Mouse (Mus musculus): ENCODE results near the gene Msh2. TPM values are rescaled to one million over a fixed set of nuclear protein-coding genes. Genes with fewer than 3 reads are reported as not detected.

The Msh2 gene
- polyA plus RNA-seq (2014; fragmentation: Nextera tagmentation; extraction: Ambion mirVana): 52.3 and 69.1 TPM in 2 replicates

GRCm38 (mm10) chr17:87671890-87672660 is at the start of gene Msh2:
Gene Msh2, plus strand, starts transcription at chr17:87672330.
- under 1% methylated on average over 44 of the region's 44 CpGs for WGBS
- ATAC-seq (ENCODE audit: low FRiP score, low TSS enrichment): peak; percentile 99
- Histone ChIP-seq H3K27me3 (ENCODE audit: control insufficient read depth, insufficient read depth, low read length) (no peaks in the 10 kb centered on the region), H3K4me2 (replicated peaks; ENCODE audit: low read depth, low read length) (peak within 1 kb of the TSS; percentile 84), H3K27ac (ENCODE audit: low read depth, low read length) (peak within 1 kb of the TSS; percentile 87), H3K4me1 (ENCODE audit: control insufficient read depth, insufficient read depth, low read length) (peaks cover 14% of the 10 kb centered on the region), H3K9ac (ENCODE audit: low read depth, low read length) (peak within 1 kb of the TSS; percentile 84), H3K4me3 (ENCODE audit: low read length) (peak within 1 kb of the TSS; percentile 91), H3K9me3 (ENCODE audit: control insufficient read depth, low read length) (no peaks in the 10 kb centered on the region), H3K36me3 (ENCODE audit: control insufficient read depth, insufficient read depth, low read length) (no peaks in the 10 kb centered on the region)

- Histone ChIP-seq H3K27me3 (ENCODE audit: control insufficient read depth, insufficient read depth, low read length) (no peaks in the 10 kb centered on the region), H3K36me3 (ENCODE audit: control insufficient read depth, insufficient read depth, low read length) (no peaks in the 10 kb centered on the region), H3K4me3 (ENCODE audit: low read length) (no peak overlapping the region), H3K4me1 (ENCODE audit: control insufficient read depth, insufficient read depth, low read length) (no peaks in the 10 kb centered on the region), H3K4me2 (replicated peaks; ENCODE audit: low read depth, low read length) (no peak overlapping the region), H3K9ac (ENCODE audit: low read depth, low read length) (no peak overlapping the region), H3K9me3 (ENCODE audit: control insufficient read depth, low read length) (no peaks in the 10 kb centered on the region), H3K27ac (ENCODE audit: low read depth, low read length) (no peak overlapping the region)
- no peak for ATAC-seq (ENCODE audit: low FRiP score, low TSS enrichment)
- WGBS: 33% methylated on average over 3 of the region's 3 CpGs
Observed at GRCm38 (mm10) chr17:87625510-87626086, 46.5 kb upstream of the Msh2 start.

GRCm38 (mm10) chr17:87628144-87628543 is 44.0 kb upstream of the Msh2 start:
- ATAC-seq (ENCODE audit: low FRiP score, low TSS enrichment): no peak
- 78% methylated on average over 5 of the region's 5 CpGs for WGBS
- no peak overlapping the region for H3K27ac ChIP-seq (ENCODE audit: low read depth, low read length)

GRCm38 (mm10) chr17:87628706-87629105 is 43.4 kb upstream of the Msh2 start:
- H3K27ac ChIP-seq (ENCODE audit: low read depth, low read length): no peak overlapping the region
- H3K9ac ChIP-seq (ENCODE audit: low read depth, low read length): no peak overlapping the region
- no peak overlapping the region for H3K4me3 ChIP-seq (ENCODE audit: low read length)
- no peaks in the 10 kb centered on the region for H3K4me1 ChIP-seq (ENCODE audit: control insufficient read depth, insufficient read depth, low read length)
- ATAC-seq (ENCODE audit: low FRiP score, low TSS enrichment): no peak
- no peaks in the 10 kb centered on the region for H3K36me3 ChIP-seq (ENCODE audit: control insufficient read depth, insufficient read depth, low read length)
- H3K4me2 ChIP-seq (replicated peaks; ENCODE audit: low read depth, low read length): no peak overlapping the region
- H3K27me3 ChIP-seq (ENCODE audit: control insufficient read depth, insufficient read depth, low read length): no peaks in the 10 kb centered on the region
- 76% methylated on average over 7 of the region's 7 CpGs for WGBS
- H3K9me3 ChIP-seq (ENCODE audit: control insufficient read depth, low read length): no peaks in the 10 kb centered on the region

More at GRCm38 (mm10) chr17:87628144-87628543, 44.0 kb upstream of the Msh2 start:
- H3K4me2 ChIP-seq (replicated peaks; ENCODE audit: low read depth, low read length): no peak overlapping the region
- H3K9me3 ChIP-seq (ENCODE audit: control insufficient read depth, low read length): no peaks in the 10 kb centered on the region
- H3K9ac ChIP-seq (ENCODE audit: low read depth, low read length): no peak overlapping the region
- H3K36me3 ChIP-seq (ENCODE audit: control insufficient read depth, insufficient read depth, low read length): no peaks in the 10 kb centered on the region
- H3K4me1 ChIP-seq (ENCODE audit: control insufficient read depth, insufficient read depth, low read length): no peaks in the 10 kb centered on the region
- no peak overlapping the region for H3K4me3 ChIP-seq (ENCODE audit: low read length)
- no peaks in the 10 kb centered on the region for H3K27me3 ChIP-seq (ENCODE audit: control insufficient read depth, insufficient read depth, low read length)

GRCm38 (mm10) chr17:87637056-87637389 is 35.1 kb upstream of the Msh2 start:
- WGBS: under 1% methylated on average over 22 of the region's 22 CpGs
- ATAC-seq (ENCODE audit: low FRiP score, low TSS enrichment): no peak; the same call in 1 of the 2 replicates
- Histone ChIP-seq H3K4me2 (replicated peaks; ENCODE audit: low read depth, low read length) (peak overlapping the region; percentile 82), H3K27ac (ENCODE audit: low read depth, low read length) (peak overlapping the region; percentile 69), H3K9me3 (ENCODE audit: control insufficient read depth, low read length) (no peaks in the 10 kb centered on the region), H3K4me1 (ENCODE audit: control insufficient read depth, insufficient read depth, low read length) (no peaks in the 10 kb centered on the region), H3K9ac (ENCODE audit: low read depth, low read length) (peak overlapping the region; percentile 70), H3K4me3 (ENCODE audit: low read length) (peak overlapping the region; percentile 64), H3K36me3 (ENCODE audit: control insufficient read depth, insufficient read depth, low read length) (no peaks in the 10 kb centered on the region), H3K27me3 (ENCODE audit: control insufficient read depth, insufficient read depth, low read length) (peaks cover 28% of the 10 kb centered on the region)

- no peaks in the 10 kb centered on the region for H3K9me3 ChIP-seq (ENCODE audit: control insufficient read depth, low read length)
- H3K4me3 ChIP-seq (ENCODE audit: low read length): no peak overlapping the region
- H3K4me1 ChIP-seq (ENCODE audit: control insufficient read depth, insufficient read depth, low read length): no peaks in the 10 kb centered on the region
- H3K27me3 ChIP-seq (ENCODE audit: control insufficient read depth, insufficient read depth, low read length): peaks cover 28% of the 10 kb centered on the region
- no peak for ATAC-seq (ENCODE audit: low FRiP score, low TSS enrichment)
- no peak overlapping the region for H3K9ac ChIP-seq (ENCODE audit: low read depth, low read length)
- no peak overlapping the region for H3K27ac ChIP-seq (ENCODE audit: low read depth, low read length)
- H3K36me3 ChIP-seq (ENCODE audit: control insufficient read depth, insufficient read depth, low read length): no peaks in the 10 kb centered on the region
- no peak overlapping the region for H3K4me2 ChIP-seq (replicated peaks; ENCODE audit: low read depth, low read length)
- WGBS: 72% methylated on average over 5 of the region's 5 CpGs
Observed at GRCm38 (mm10) chr17:87639242-87639641, 32.9 kb upstream of the Msh2 start.

- H3K4me3 ChIP-seq (ENCODE audit: low read length): no peak overlapping the region
- H3K27me3 ChIP-seq (ENCODE audit: control insufficient read depth, insufficient read depth, low read length): peaks cover 24% of the 10 kb centered on the region
- H3K36me3 ChIP-seq (ENCODE audit: control insufficient read depth, insufficient read depth, low read length): no peaks in the 10 kb centered on the region
- no peaks in the 10 kb centered on the region for H3K4me1 ChIP-seq (ENCODE audit: control insufficient read depth, insufficient read depth, low read length)
- no peak overlapping the region for H3K9ac ChIP-seq (ENCODE audit: low read depth, low read length)
- no peak overlapping the region for H3K27ac ChIP-seq (ENCODE audit: low read depth, low read length)
- no peaks in the 10 kb centered on the region for H3K9me3 ChIP-seq (ENCODE audit: control insufficient read depth, low read length)
- ATAC-seq (ENCODE audit: low FRiP score, low TSS enrichment): no peak
- 94% methylated on average over 27 of the region's 27 CpGs for WGBS
- no peak overlapping the region for H3K4me2 ChIP-seq (replicated peaks; ENCODE audit: low read depth, low read length)
Observed at GRCm38 (mm10) chr17:87640272-87640671, 31.9 kb upstream of the Msh2 start.

GRCm38 (mm10) chr17:87641006-87641405 is 31.1 kb upstream of the Msh2 start:
- H3K4me1 ChIP-seq (ENCODE audit: control insufficient read depth, insufficient read depth, low read length): no peaks in the 10 kb centered on the region
- no peaks in the 10 kb centered on the region for H3K9me3 ChIP-seq (ENCODE audit: control insufficient read depth, low read length)
- peaks cover 18% of the 10 kb centered on the region for H3K27me3 ChIP-seq (ENCODE audit: control insufficient read depth, insufficient read depth, low read length)
- no peaks in the 10 kb centered on the region for H3K36me3 ChIP-seq (ENCODE audit: control insufficient read depth, insufficient read depth, low read length)
- H3K4me3 ChIP-seq (ENCODE audit: low read length): no peak overlapping the region
- ATAC-seq (ENCODE audit: low FRiP score, low TSS enrichment): no peak
- no peak overlapping the region for H3K9ac ChIP-seq (ENCODE audit: low read depth, low read length)
- no peak overlapping the region for H3K4me2 ChIP-seq (replicated peaks; ENCODE audit: low read depth, low read length)
- 76% methylated on average over 12 of the region's 12 CpGs for WGBS
- H3K27ac ChIP-seq (ENCODE audit: low read depth, low read length): no peak overlapping the region

GRCm38 (mm10) chr17:87642744-87643143 is 29.4 kb upstream of the Msh2 start:
- no peak for ATAC-seq (ENCODE audit: low FRiP score, low TSS enrichment)
- H3K4me1 ChIP-seq (ENCODE audit: control insufficient read depth, insufficient read depth, low read length): no peaks in the 10 kb centered on the region

More at GRCm38 (mm10) chr17:87642744-87643143, 29.4 kb upstream of the Msh2 start:
- H3K36me3 ChIP-seq (ENCODE audit: control insufficient read depth, insufficient read depth, low read length): no peaks in the 10 kb centered on the region
- H3K27me3 ChIP-seq (ENCODE audit: control insufficient read depth, insufficient read depth, low read length): peaks cover 4% of the 10 kb centered on the region; the same call in 1 of the 2 replicates
- H3K4me3 ChIP-seq (ENCODE audit: low read length): no peak overlapping the region
- H3K27ac ChIP-seq (ENCODE audit: low read depth, low read length): no peak overlapping the region
- H3K9ac ChIP-seq (ENCODE audit: low read depth, low read length): no peak overlapping the region
- no peak overlapping the region for H3K4me2 ChIP-seq (replicated peaks; ENCODE audit: low read depth, low read length)
- H3K9me3 ChIP-seq (ENCODE audit: control insufficient read depth, low read length): no peaks in the 10 kb centered on the region
- 60% methylated on average over 8 of the region's 8 CpGs for WGBS

Data from kidney, embryonic 14.5 days (tissue).